Mouse (Mus musculus) urinary bladder, adult 18-20 months (tissue): ENCODE measurements at regions not wholly inside any gene's neighbourhood (a gene's known extent, or its start where the extent isn't known, plus 50 kb on each side); places are given as distances from the start of the nearest gene placed in this dataset.
A peak's percentile ranks its signal among the peaks of the same experiment; 100 is the strongest.

ENCODE experiments used
- DNase-seq, 2 experiments: peaks; one replicate each; pipeline ENCODE4 v3.0.0; 2022; ENCODE audit warnings: low spot score in 2 of 2, mixed read lengths in 2 of 2

GRCm38 (mm10) chr8:11909146-11909545 lies 68.9 kb downstream of the Tex29 start:
- DNase-seq, result no peak

- DNase-seq, result no peak
These were observed 71.6 kb downstream of the Tex29 start for GRCm38 (mm10) chr8:11911639-11912450.

GRCm38 (mm10) chr8:11912451-11913128 lies 72.3 kb downstream of the Tex29 start:
- no peak for DNase-seq

- DNase-seq, result no peak
These were observed 73.0 kb downstream of the Tex29 start for GRCm38 (mm10) chr8:11913129-11913900.

- DNase-seq, result no peak
These were observed 73.9 kb downstream of the Tex29 start for GRCm38 (mm10) chr8:11914131-11914530.

GRCm38 (mm10) chr8:11914681-11915474 lies 74.6 kb downstream of the Tex29 start:
- DNase-seq, result no peak

- no peak for DNase-seq
These were observed 75.4 kb downstream of the Tex29 start for GRCm38 (mm10) chr8:11915721-11916120.

- no peak for DNase-seq
These were observed 79.6 kb downstream of the Tex29 start for GRCm38 (mm10) chr8:11919876-11920275.

- no peak for DNase-seq
These were observed 82.8 kb downstream of the Tex29 start for GRCm38 (mm10) chr8:11923115-11923514.

- peak in 1 of 2 experiments; percentile 19 for DNase-seq
These were observed 83.9 kb downstream of the Tex29 start for GRCm38 (mm10) chr8:11924165-11924564.

DNA sequence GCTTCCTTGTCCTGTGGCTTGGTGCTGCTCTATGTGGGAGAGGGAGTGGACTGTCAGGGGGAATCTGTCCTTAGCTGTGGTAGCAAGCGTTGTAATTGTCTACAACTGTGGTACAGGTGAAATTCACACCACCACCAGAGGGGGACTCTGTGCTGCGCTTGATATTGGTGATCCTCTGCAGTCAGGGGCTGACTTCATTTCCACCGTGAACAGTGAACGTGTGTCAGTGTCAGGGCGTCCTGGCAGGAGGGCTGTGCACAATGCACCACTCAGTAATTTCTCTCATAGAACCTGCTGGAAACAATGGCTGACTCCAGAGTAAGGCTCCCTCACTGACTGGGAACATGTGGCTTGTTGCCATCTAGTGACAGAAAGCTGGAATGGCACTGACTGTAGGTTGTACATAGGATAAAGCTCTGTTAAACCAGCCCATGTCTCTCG lies 102.6 kb downstream of the Tex29 start:
- no peak for DNase-seq

DNA sequence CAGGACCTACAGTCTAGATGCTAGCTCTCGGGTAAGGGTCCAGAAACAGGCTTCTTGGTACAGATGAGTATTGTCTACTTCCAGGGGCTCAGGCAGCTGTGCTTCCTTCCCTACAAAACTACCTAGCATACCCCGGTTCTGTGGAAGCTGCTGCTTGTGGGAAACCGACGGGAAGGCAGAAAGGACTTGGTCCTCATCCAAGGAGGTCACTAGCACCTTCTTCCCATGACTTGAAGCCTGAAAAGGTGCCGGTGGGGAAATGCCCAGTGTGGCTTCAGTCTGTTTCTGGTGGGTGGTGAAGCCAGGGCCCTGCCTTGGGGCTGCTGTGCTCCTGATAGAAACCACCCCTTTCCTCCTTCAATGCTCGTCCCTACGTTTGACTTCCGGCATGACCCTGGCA lies 107.5 kb downstream of the Tex29 start:
- DNase-seq, result no peak

DNA sequence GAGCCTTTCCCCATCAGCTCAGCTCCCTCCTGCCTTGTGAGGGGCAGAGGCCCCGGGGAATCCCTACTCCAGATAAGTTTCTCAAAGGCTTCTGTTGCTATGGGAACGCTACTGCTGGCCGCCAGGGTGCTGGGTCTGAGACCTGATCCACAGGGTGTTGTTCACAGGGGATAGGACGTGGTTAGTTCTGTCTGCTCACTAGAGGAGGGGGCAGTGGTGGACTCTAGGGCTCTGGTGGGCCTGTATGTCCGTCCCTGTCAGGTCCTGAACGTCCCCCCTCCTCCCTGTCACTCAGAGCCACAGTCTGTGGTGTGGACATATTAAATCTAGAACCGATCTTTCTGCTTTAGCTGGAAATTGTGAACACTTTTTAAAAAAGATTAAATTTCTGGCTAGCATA lies 116.0 kb downstream of the Tex29 start:
- DNase-seq, result no peak

- DNase-seq, result no peak
These were observed 116.9 kb downstream of the Tex29 start for GRCm38 (mm10) chr8:11957046-11957783.

DNA sequence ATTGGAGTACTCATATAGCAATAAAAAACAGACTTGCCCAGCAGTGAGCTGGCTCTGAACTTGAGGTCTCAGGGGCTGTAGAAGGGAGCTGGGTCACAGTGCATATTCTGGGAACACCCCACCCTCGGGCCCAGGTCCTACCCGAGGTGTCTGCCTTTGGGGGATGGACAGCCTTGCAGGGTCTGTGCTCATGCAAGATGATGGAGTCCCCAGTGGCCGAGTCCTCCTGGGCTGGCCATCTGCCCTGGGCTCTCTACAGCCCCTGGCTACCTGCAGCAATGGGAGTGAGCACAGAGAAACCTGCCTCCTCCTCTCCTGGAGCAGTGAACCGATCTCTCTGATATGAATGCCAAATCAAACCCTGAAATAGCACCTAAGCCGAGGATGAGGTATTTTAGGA lies 117.9 kb downstream of the Tex29 start:
- no peak for DNase-seq

GRCm38 (mm10) chr8:11959466-11959865 lies 119.2 kb downstream of the Tex29 start:
- DNase-seq, result no peak

- no peak for DNase-seq
These were observed 123.3 kb downstream of the Tex29 start for GRCm38 (mm10) chr8:11963575-11963974.

GRCm38 (mm10) chr8:11967670-11968069 lies 127.4 kb downstream of the Tex29 start:
- DNase-seq, result no peak

GRCm38 (mm10) chr8:11970515-11970914 lies 130.2 kb downstream of the Tex29 start:
- DNase-seq, result no peak

GRCm38 (mm10) chr8:11973436-11973835 lies 133.2 kb downstream of the Tex29 start:
- DNase-seq, result no peak

DNA sequence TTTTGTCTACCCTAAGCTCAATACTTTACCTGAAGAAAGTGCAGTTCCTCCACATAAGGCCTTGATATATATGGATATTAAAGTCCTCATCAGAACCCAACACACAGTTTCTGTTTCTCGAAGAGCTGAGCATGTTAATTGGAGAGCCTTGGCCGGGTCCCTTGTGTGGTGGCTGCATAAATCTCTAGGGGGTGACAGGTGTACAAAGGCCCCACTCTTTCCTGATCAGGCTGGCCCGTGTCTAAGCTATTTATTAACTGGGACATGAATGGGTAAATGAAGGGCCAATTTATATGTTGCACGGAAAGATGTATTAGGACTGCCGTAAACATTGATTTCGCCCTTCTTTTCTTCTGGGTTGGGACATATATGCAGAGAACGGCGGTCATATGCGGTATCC lies 136.8 kb downstream of the Tex29 start:
- no peak for DNase-seq
